Mouse (Mus musculus): ENCODE results near the gene Cfap99. TPM values are rescaled to one million over a fixed set of nuclear protein-coding genes. Genes with fewer than 3 reads are reported as not detected.

The Cfap99 gene
- total RNA-seq, 2 experiments from 2014 or later = not detected

Other genes starting within 250 kb of the Cfap99 start
- gene Poln, start 119.2 kb upstream of the Cfap99 start, total RNA-seq (2014; fragmentation: Nextera tagmentation) = 0.26 and 3.1 TPM in 2 replicates
- gene Poln, start 119.2 kb upstream of the Cfap99 start, total RNA-seq (2017) = 2.6 and 6.3 TPM in 2 replicates
- gene Haus3, start 119.1 kb upstream of the Cfap99 start, total RNA-seq (2014; fragmentation: Nextera tagmentation) = 45.3 and 52.4 TPM in 2 replicates
- gene Haus3, start 119.1 kb upstream of the Cfap99 start, total RNA-seq (2017) = 83.0 and 139 TPM in 2 replicates
- 32.3 and 34.4 TPM in 2 replicates for gene Mxd4, start 100.9 kb upstream of the Cfap99 start, total RNA-seq (2014; fragmentation: Nextera tagmentation)
- gene Mxd4, start 100.9 kb upstream of the Cfap99 start, total RNA-seq (2017) = 9.5 and 14.7 TPM in 2 replicates
- gene Zfyve28, start 151 bp upstream of the Cfap99 start, total RNA-seq (2014; fragmentation: Nextera tagmentation) = not detected in 2 replicates
- gene Zfyve28, start 151 bp upstream of the Cfap99 start, total RNA-seq (2017) = not detected in 2 replicates
- gene Rnf4, start 47.7 kb downstream of the Cfap99 start, total RNA-seq (2014; fragmentation: Nextera tagmentation) = 116 and 123 TPM in 2 replicates
- 112 and 149 TPM in 2 replicates for gene Rnf4, start 47.7 kb downstream of the Cfap99 start, total RNA-seq (2017)
- gene Fam193a, start 81.3 kb downstream of the Cfap99 start, total RNA-seq (2014; fragmentation: Nextera tagmentation) = 33.6 and 42.2 TPM in 2 replicates
- 20.1 and 45.7 TPM in 2 replicates for gene Fam193a, start 81.3 kb downstream of the Cfap99 start, total RNA-seq (2017)
- gene Tnip2, start 225.4 kb downstream of the Cfap99 start, total RNA-seq (2014; fragmentation: Nextera tagmentation) = 4.8 and 14.9 TPM in 2 replicates
- 5.0 and 13.8 TPM in 2 replicates for gene Tnip2, start 225.4 kb downstream of the Cfap99 start, total RNA-seq (2017)
- 10.2 and 13.1 TPM in 2 replicates for gene Sh3bp2, start 237.2 kb downstream of the Cfap99 start, total RNA-seq (2014; fragmentation: Nextera tagmentation)
- 3.3 and 4.2 TPM in 2 replicates for gene Sh3bp2, start 237.2 kb downstream of the Cfap99 start, total RNA-seq (2017)